Mouse (Mus musculus) heart, embryonic 13.5 days (tissue): ENCODE measurements around the gene Fbln1. TPM values are rescaled to one million over a fixed set of nuclear protein-coding genes. Genes with fewer than 3 reads are reported as not detected.

Experiments
- ATAC-seq: fragments of 200-750 bp; cut with Nextera tagmentation; 2 replicates; pipeline ENCODE4 v1.8.0; 2017; ENCODE audit warnings: moderate TSS enrichment; ENCODE audit not compliant: insufficient number of reproducible peaks, low FRiP score, low TSS enrichment; ENCODE audit errors: extremely low read depth
- H3K27ac ChIP-seq: fragments of 300-500 bp; sonication (generic); replicated peaks from 2 replicates; pipeline ENCODE4 v1.5.1; 2015; ENCODE audit warnings: moderate library complexity, mild to moderate bottlenecking, inconsistent platforms
- H3K27me3 ChIP-seq: fragments of 300-500 bp; sonication (generic); replicated peaks from 2 replicates; pipeline ENCODE4 v1.6.1; 2015; ENCODE audit warnings: mild to moderate bottlenecking, inconsistent platforms
- H3K36me3 ChIP-seq: fragments of 300-500 bp; sonication (generic); 2 replicates; pipeline ENCODE4 v1.6.1; 2015; ENCODE audit warnings: mild to moderate bottlenecking, inconsistent platforms
- H3K4me1 ChIP-seq: fragments of 300-500 bp; sonication (generic); 2 replicates; pipeline ENCODE4 v1.6.1; 2015; ENCODE audit warnings: inconsistent platforms
- H3K4me2 ChIP-seq: fragments of 300-500 bp; sonication (generic); 2 replicates; pipeline ENCODE4 v1.6.1; 2015; ENCODE audit warnings: inconsistent platforms, mild to moderate bottlenecking, moderate library complexity
- H3K4me3 ChIP-seq: fragments of 300-500 bp; sonication (generic); 2 replicates; pipeline ENCODE4 v1.5.1; 2015; ENCODE audit warnings: moderate library complexity, mild to moderate bottlenecking, inconsistent platforms
- H3K9ac ChIP-seq: fragments of 300-500 bp; sonication (generic); 2 replicates; pipeline ENCODE4 v1.6.1; 2015; ENCODE audit warnings: inconsistent platforms, mild to moderate bottlenecking, moderate library complexity
- H3K9me3 ChIP-seq: fragments of 300-500 bp; sonication (generic); 2 replicates; pipeline ENCODE4 v1.6.1; 2016; ENCODE audit warnings: inconsistent platforms
- WGBS: fragments of 180-500 bp; shearing (Covaris S2); methylation state at CpG from one replicate; pipeline ENCODE4 v1.1.7; 2015; ENCODE audit warnings: mixed read lengths; 5-methylcytosine and 5-hydroxymethylcytosine counted together
- polyA plus RNA-seq: library from polyadenylated mRNA; unstranded; fragments of >200 nt; fragmentation: Nextera tagmentation; extraction: Ambion mirVana; gene quantifications from 2 replicates; pipeline ENCODE4 v1.2.1, GENCODE M21; 2015

Fbln1 gene
- polyA plus RNA-seq, 1 experiment from 2014 or later, result 139 TPM

DNA sequence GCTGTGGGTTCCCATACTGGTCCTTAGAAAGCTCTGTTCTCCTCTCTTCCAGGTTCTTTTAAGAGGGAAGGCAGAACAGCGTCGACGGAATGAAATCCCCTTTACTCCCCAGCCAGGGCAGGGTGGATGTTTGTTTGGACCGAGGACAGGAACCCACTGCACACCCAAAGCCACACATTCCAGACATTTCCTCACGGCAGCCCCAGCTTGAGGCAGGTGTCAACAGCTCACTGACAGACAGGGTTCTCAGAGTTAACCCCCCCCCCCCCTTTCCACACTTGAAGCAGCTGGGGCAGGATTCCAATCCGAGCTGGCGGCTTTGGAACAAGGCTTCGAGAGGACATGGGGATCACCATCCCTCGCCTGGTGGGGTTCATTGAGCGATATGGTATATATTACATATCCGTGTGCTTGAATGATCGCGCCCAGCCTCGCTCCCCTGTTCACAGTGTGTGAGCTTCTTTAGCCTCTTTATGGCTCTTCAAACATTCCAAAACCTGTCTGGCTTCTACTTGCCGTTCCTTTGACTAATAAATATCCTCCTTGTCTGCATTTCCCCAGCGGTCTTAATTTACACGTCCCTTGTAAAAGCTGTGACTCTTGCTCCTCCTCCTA is 92.5 kb downstream of the Fbln1 start:
- Histone ChIP-seq H3K9me3 (no peaks in the 10 kb centered on the region), H3K4me1 (peaks cover 21% of the 10 kb centered on the region), H3K4me3 (peak overlapping the region; percentile 33), H3K9ac (peak overlapping the region; percentile 59), H3K27me3 (peaks cover 11% of the 10 kb centered on the region; the same call in 1 of the 2 replicates), H3K36me3 (no peaks in the 10 kb centered on the region), H3K27ac (peak overlapping the region; percentile 46), H3K4me2 (peak overlapping the region; percentile 67)
- WGBS, result 27% methylated on average over 17 of the region's 17 CpGs
- no peak for ATAC-seq

DNA sequence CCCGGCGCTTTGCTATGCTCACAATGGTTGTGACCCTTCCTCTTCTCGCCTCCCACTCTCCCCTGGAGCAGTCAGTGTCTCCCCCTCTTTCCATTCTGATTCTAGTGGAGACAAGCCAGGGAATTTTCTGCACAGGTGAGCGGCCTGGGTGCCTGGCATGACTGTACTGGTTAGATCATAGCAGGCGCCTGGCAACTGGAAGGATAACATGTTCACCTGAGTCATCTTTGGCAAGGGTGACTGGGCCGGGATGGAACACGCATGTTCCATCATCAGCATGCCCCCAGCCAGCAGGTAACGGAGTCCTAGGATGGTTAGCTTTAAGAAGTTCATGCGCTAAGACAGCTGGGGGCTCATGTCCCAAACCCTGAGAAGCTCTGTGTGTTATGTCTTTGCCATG is 93.2 kb downstream of the Fbln1 start:
- Histone ChIP-seq H3K4me1 (peaks cover 21% of the 10 kb centered on the region), H3K9ac (no peak overlapping the region), H3K27ac (no peak overlapping the region), H3K36me3 (no peaks in the 10 kb centered on the region), H3K27me3 (peaks cover 11% of the 10 kb centered on the region; the same call in 1 of the 2 replicates), H3K9me3 (peaks cover 3% of the 10 kb centered on the region; the same call in 1 of the 2 replicates), H3K4me2 (no peak overlapping the region), H3K4me3 (no peak overlapping the region)
- no peak for ATAC-seq
- 84% methylated on average over 9 of the region's 9 CpGs for WGBS

GRCm38 (mm10) chr15:85303241-85303640 is 97.5 kb downstream of the Fbln1 start:
- WGBS, result 81% methylated on average over 4 of the region's 4 CpGs
- H3K4me2 ChIP-seq, result no peak overlapping the region
- no peaks in the 10 kb centered on the region for H3K36me3 ChIP-seq
- H3K9ac ChIP-seq, result no peak overlapping the region
- no peak for ATAC-seq
- 0 out of 2 replicates have a peak, but pooled peaks cover 5% of the 10 kb centered on the region for H3K27me3 ChIP-seq
- H3K4me3 ChIP-seq, result no peak overlapping the region
- peaks cover 8% of the 10 kb centered on the region for H3K4me1 ChIP-seq
- H3K27ac ChIP-seq, result no peak overlapping the region
- H3K9me3 ChIP-seq, result peaks cover 10% of the 10 kb centered on the region; the same call in 1 of the 2 replicates

DNA sequence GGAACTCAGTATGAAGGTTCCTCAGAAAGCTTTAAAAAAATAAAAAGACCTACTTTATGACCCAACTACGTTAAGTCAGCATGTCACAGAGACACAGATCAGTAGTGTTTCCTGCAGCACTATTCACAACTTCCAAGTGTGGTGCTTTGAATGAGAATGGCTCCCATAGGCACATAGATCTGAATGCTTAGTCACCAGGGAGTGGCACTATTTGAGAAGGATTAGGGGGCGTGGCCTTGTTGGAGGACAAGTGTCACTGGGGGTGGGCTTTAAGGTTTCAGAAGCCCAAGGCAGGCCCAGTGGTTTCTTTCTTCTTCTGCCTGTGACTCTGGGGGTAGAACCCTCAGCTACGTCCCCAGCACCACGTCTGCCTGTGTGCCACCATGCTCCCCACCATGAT is 98.2 kb downstream of the Fbln1 start:
- no peak for ATAC-seq
- 85% methylated on average over 4 of the region's 4 CpGs for WGBS
- H3K9me3 ChIP-seq, result peaks cover 10% of the 10 kb centered on the region; the same call in 1 of the 2 replicates

GRCm38 (mm10) chr15:85307061-85307660 is 101.4 kb downstream of the Fbln1 start:
- peaks cover 10% of the 10 kb centered on the region; the same call in 1 of the 2 replicates for H3K9me3 ChIP-seq
- ATAC-seq, result no peak
- no peak overlapping the region for H3K27ac ChIP-seq
- WGBS, result 86% methylated on average over 2 of the region's 2 CpGs
- H3K27me3 ChIP-seq, result no peaks in the 10 kb centered on the region
- no peak overlapping the region for H3K4me2 ChIP-seq
- H3K36me3 ChIP-seq, result no peaks in the 10 kb centered on the region
- no peak overlapping the region for H3K4me3 ChIP-seq
- H3K4me1 ChIP-seq, result no peaks in the 10 kb centered on the region
- no peak overlapping the region for H3K9ac ChIP-seq

More for the DNA sequence above, 98.2 kb downstream of the Fbln1 start:
- Histone ChIP-seq H3K4me3 (no peak overlapping the region), H3K27me3 (0 out of 2 replicates have a peak, but pooled peaks cover 2% of the 10 kb centered on the region), H3K36me3 (no peaks in the 10 kb centered on the region), H3K4me2 (no peak overlapping the region), H3K27ac (no peak overlapping the region), H3K4me1 (peaks cover under 1% of the 10 kb centered on the region), H3K9ac (no peak overlapping the region)

GRCm38 (mm10) chr15:85311058-85311657 is 105.4 kb downstream of the Fbln1 start:
- Histone ChIP-seq H3K9ac (no peak overlapping the region), H3K36me3 (no peaks in the 10 kb centered on the region), H3K4me3 (no peak overlapping the region), H3K4me1 (no peaks in the 10 kb centered on the region), H3K27ac (no peak overlapping the region), H3K4me2 (no peak overlapping the region), H3K27me3 (peaks cover 29% of the 10 kb centered on the region), H3K9me3 (0 out of 2 replicates have a peak, but pooled peaks cover 4% of the 10 kb centered on the region)
- 69% methylated on average over 10 of the region's 10 CpGs for WGBS
- no peak for ATAC-seq

GRCm38 (mm10) chr15:85315378-85316025 is 109.8 kb downstream of the Fbln1 start:
- Histone ChIP-seq H3K9me3 (no peaks in the 10 kb centered on the region), H3K4me2 (no peak overlapping the region), H3K4me3 (no peak overlapping the region), H3K27me3 (peaks cover 44% of the 10 kb centered on the region), H3K9ac (no peak overlapping the region), H3K27ac (no peak overlapping the region), H3K36me3 (no peaks in the 10 kb centered on the region), H3K4me1 (no peaks in the 10 kb centered on the region)
- no peak for ATAC-seq
- 44% methylated on average over 11 of the region's 13 CpGs for WGBS

- H3K36me3 ChIP-seq, result no peaks in the 10 kb centered on the region
- no peak overlapping the region for H3K27ac ChIP-seq
- H3K27me3 ChIP-seq, result peaks cover 44% of the 10 kb centered on the region
- no peaks in the 10 kb centered on the region for H3K4me1 ChIP-seq
- no peaks in the 10 kb centered on the region for H3K9me3 ChIP-seq
- no peak for ATAC-seq
- H3K4me3 ChIP-seq, result no peak overlapping the region
- WGBS, result 44% methylated on average over 14 of the region's 14 CpGs
- no peak overlapping the region for H3K4me2 ChIP-seq
- H3K9ac ChIP-seq, result no peak overlapping the region
Measured at GRCm38 (mm10) chr15:85316342-85317140, 110.8 kb downstream of the Fbln1 start.

DNA sequence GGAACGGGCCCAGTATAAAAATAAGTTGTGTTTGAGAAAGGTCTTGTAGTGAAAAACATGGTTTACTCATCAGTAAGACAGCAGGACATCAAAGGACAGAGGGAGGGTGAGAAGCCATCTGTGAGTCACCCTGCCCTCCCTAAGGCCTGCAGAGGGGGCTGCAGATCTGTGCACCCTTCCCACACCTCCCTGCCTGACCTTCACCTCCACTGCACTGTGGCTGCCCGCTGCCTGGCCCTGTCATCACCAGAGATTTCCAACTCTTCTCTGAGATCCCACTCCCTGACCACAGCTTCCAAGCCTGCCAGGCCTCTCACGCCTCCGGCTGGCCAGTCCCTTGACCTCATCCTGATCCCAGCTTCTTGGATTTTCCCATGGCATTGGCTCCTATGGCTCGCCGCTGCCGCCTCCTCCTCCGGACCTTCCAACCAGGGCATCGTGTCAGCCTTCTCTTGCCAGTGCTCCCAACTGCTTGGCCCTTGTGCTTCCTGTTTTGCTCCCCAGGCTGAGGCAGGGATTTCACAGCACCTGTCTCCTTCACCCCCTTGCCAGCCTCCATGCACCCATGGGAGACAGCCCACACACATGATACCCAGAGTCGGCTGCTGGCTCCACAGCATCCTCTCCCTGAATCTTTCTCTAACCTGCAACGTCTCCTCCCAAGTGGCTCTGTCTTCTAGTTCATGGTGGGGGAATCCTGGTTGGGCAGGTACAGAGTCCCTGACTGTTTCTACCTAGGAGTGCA is 114.3 kb downstream of the Fbln1 start:
- H3K27ac ChIP-seq, result no peak overlapping the region
- H3K4me1 ChIP-seq, result no peaks in the 10 kb centered on the region
- H3K4me2 ChIP-seq, result no peak overlapping the region
- H3K27me3 ChIP-seq, result peaks cover 19% of the 10 kb centered on the region
- H3K36me3 ChIP-seq, result no peaks in the 10 kb centered on the region
- no peaks in the 10 kb centered on the region for H3K9me3 ChIP-seq
- no peak for ATAC-seq
- H3K9ac ChIP-seq, result no peak overlapping the region
- 54% methylated on average over 11 of the region's 11 CpGs for WGBS
- H3K4me3 ChIP-seq, result no peak overlapping the region

GRCm38 (mm10) chr15:85323214-85323613 is 117.5 kb downstream of the Fbln1 start:
- Histone ChIP-seq H3K9me3 (no peaks in the 10 kb centered on the region), H3K4me1 (0 out of 2 replicates have a peak, but pooled peaks cover 2% of the 10 kb centered on the region), H3K27me3 (peaks cover 3% of the 10 kb centered on the region; the same call in 1 of the 2 replicates), H3K36me3 (no peaks in the 10 kb centered on the region), H3K9ac (no peak overlapping the region), H3K27ac (no peak overlapping the region), H3K4me3 (no peak overlapping the region), H3K4me2 (no peak overlapping the region)
- WGBS, result 78% methylated on average over 4 of the region's 4 CpGs
- no peak for ATAC-seq
